Mouse (Mus musculus) hindbrain, embryonic 10.5 days (tissue): ENCODE measurements around the gene Tbc1d9b. TPM values are rescaled to one million over a fixed set of nuclear protein-coding genes. Genes with fewer than 3 reads are reported as not detected.
A peak's percentile ranks its signal among the peaks of the same experiment; 100 is the strongest.

Experiments
- DNase-seq: peaks from one replicate; pipeline ENCODE4 v3.0.0-alpha.2; 2017; ENCODE audit warnings: low spot score
- H3K27ac ChIP-seq: fragments of 300-500 bp; sonication (generic); 2 replicates; pipeline ENCODE4 v1.5.1; 2016; ENCODE audit warnings: mild to moderate bottlenecking, moderate library complexity
- H3K27me3 ChIP-seq: fragments of 300-500 bp; sonication (generic); 2 replicates; pipeline ENCODE4 v1.6.1; 2016; ENCODE audit warnings: mild to moderate bottlenecking; ENCODE audit not compliant: poor library complexity, insufficient read depth, severe bottlenecking
- H3K36me3 ChIP-seq: fragments of 300-500 bp; sonication (generic); 2 replicates; pipeline ENCODE4 v1.6.1; 2016; ENCODE audit warnings: mild to moderate bottlenecking, moderate library complexity
- H3K4me1 ChIP-seq: fragments of 300-500 bp; sonication (generic); replicated peaks from 2 replicates; pipeline ENCODE4 v1.6.1; 2016; ENCODE audit warnings: mild to moderate bottlenecking
- H3K4me3 ChIP-seq: fragments of 300-500 bp; sonication (generic); 2 replicates; pipeline ENCODE4 v1.5.1; 2016; ENCODE audit warnings: mild to moderate bottlenecking, moderate library complexity
- H3K9me3 ChIP-seq: fragments of 300-500 bp; sonication (generic); 2 replicates; pipeline ENCODE4 v1.6.1; 2016; ENCODE audit warnings: mild to moderate bottlenecking, moderate library complexity
- WGBS: fragments of 180-500 bp; shearing (Covaris S2); methylation state at CpG from one replicate; pipeline ENCODE4 v1.1.7; 2016; 5-methylcytosine and 5-hydroxymethylcytosine counted together
- polyA plus RNA-seq: library from polyadenylated mRNA; unstranded; fragments of >200 nt; fragmentation: Nextera tagmentation; extraction: Ambion mirVana; gene quantifications from 2 replicates; pipeline ENCODE4 v1.2.1, GENCODE M21; 2016

Tbc1d9b gene
- polyA plus RNA-seq, 1 experiment from 2014 or later = 39.3 TPM

- 94% methylated on average over 5 of the region's 5 CpGs for WGBS
- Histone ChIP-seq H3K27me3 (no peaks in the 10 kb centered on the region), H3K4me3 (no peak overlapping the region), H3K27ac (no peak overlapping the region), H3K36me3 (peaks cover 37% of the 10 kb centered on the region), H3K9me3 (no peaks in the 10 kb centered on the region), H3K4me1 (0 out of 2 replicates have a peak, but pooled peaks cover 6% of the 10 kb centered on the region)
- no peak for DNase-seq
Observed at GRCm38 (mm10) chr11:50105237-50105636, 26.0 kb upstream of the Tbc1d9b start.

GRCm38 (mm10) chr11:50106024-50106423 is 25.2 kb upstream of the Tbc1d9b start:
- Histone ChIP-seq H3K27ac (no peak overlapping the region), H3K36me3 (peaks cover 32% of the 10 kb centered on the region), H3K9me3 (no peaks in the 10 kb centered on the region), H3K27me3 (no peaks in the 10 kb centered on the region), H3K4me1 (0 out of 2 replicates have a peak, but pooled peaks cover 6% of the 10 kb centered on the region), H3K4me3 (no peak overlapping the region)
- DNase-seq = no peak
- WGBS = 89% methylated on average over 7 of the region's 7 CpGs

GRCm38 (mm10) chr11:50108823-50109244 is 22.4 kb upstream of the Tbc1d9b start:
- Histone ChIP-seq H3K4me1 (0 out of 2 replicates have a peak, but pooled peaks cover 2% of the 10 kb centered on the region), H3K27me3 (no peaks in the 10 kb centered on the region), H3K4me3 (no peak overlapping the region), H3K9me3 (no peaks in the 10 kb centered on the region), H3K27ac (no peak overlapping the region), H3K36me3 (peaks cover 25% of the 10 kb centered on the region)
- DNase-seq = no peak
- 81% methylated on average over 8 of the region's 8 CpGs for WGBS

GRCm38 (mm10) chr11:50114329-50114728 is 16.9 kb upstream of the Tbc1d9b start:
- WGBS = 18% methylated on average over 5 of the region's 5 CpGs
- Histone ChIP-seq H3K9me3 (no peaks in the 10 kb centered on the region), H3K36me3 (peaks cover 27% of the 10 kb centered on the region), H3K27me3 (no peaks in the 10 kb centered on the region), H3K4me1 (no peaks in the 10 kb centered on the region), H3K27ac (no peak overlapping the region), H3K4me3 (no peak overlapping the region)
- peak; percentile 79 for DNase-seq

GRCm38 (mm10) chr11:50122631-50123081 is 8.5 kb upstream of the Tbc1d9b start:
- no peak overlapping the region for H3K4me3 ChIP-seq
- no peak overlapping the region for H3K27ac ChIP-seq
- H3K27me3 ChIP-seq = no peaks in the 10 kb centered on the region
- H3K4me1 ChIP-seq = peaks cover 2% of the 10 kb centered on the region; the same call in 1 of the 2 replicates
- 90% methylated on average over 8 of the region's 8 CpGs for WGBS
- DNase-seq = no peak
- no peaks in the 10 kb centered on the region for H3K9me3 ChIP-seq
- peaks cover 31% of the 10 kb centered on the region for H3K36me3 ChIP-seq

- Histone ChIP-seq H3K9me3 (no peaks in the 10 kb centered on the region), H3K27ac (0 out of 2 replicates have a peak overlapping the region, but pooled peaks have one; percentile 40), H3K36me3 (no peaks in the 10 kb centered on the region), H3K27me3 (no peaks in the 10 kb centered on the region), H3K4me3 (peak overlapping the region; percentile 36), H3K4me1 (peaks cover 31% of the 10 kb centered on the region)
- 7% methylated on average over 10 of the region's 10 CpGs for WGBS
- no peak for DNase-seq
Observed at GRCm38 (mm10) chr11:50127781-50128180, 3.4 kb upstream of the Tbc1d9b start.

- peak; percentile 26 for DNase-seq
- H3K27ac ChIP-seq = peak overlapping the region; percentile 98
Observed at GRCm38 (mm10) chr11:50131801-50132201, 605 bp downstream of the Tbc1d9b start.

GRCm38 (mm10) chr11:50132265-50132664 is 1.1 kb downstream of the Tbc1d9b start:
- Histone ChIP-seq H3K27me3 (no peaks in the 10 kb centered on the region), H3K4me1 (peaks cover 31% of the 10 kb centered on the region), H3K27ac (peak overlapping the region; percentile 98), H3K36me3 (peaks cover 17% of the 10 kb centered on the region), H3K9me3 (no peaks in the 10 kb centered on the region), H3K4me3 (peak overlapping the region; percentile 91)
- 86% methylated on average over 6 of the region's 6 CpGs for WGBS
- no peak for DNase-seq

More at GRCm38 (mm10) chr11:50131801-50132201, 605 bp downstream of the Tbc1d9b start:
- Histone ChIP-seq H3K4me1 (peaks cover 31% of the 10 kb centered on the region), H3K4me3 (peak overlapping the region; percentile 91), H3K9me3 (no peaks in the 10 kb centered on the region), H3K36me3 (peaks cover 13% of the 10 kb centered on the region), H3K27me3 (no peaks in the 10 kb centered on the region)
- 25% methylated on average over 10 of the region's 10 CpGs for WGBS

- DNase-seq = no peak
- Histone ChIP-seq H3K9me3 (no peaks in the 10 kb centered on the region), H3K27ac (no peak overlapping the region), H3K27me3 (no peaks in the 10 kb centered on the region), H3K4me1 (peaks cover 27% of the 10 kb centered on the region), H3K36me3 (peaks cover 38% of the 10 kb centered on the region), H3K4me3 (no peak overlapping the region)
- WGBS = 88% methylated on average over 10 of the region's 10 CpGs
Observed at GRCm38 (mm10) chr11:50134136-50134859, 3.1 kb downstream of the Tbc1d9b start.

GRCm38 (mm10) chr11:50138206-50138822 is 7.1 kb downstream of the Tbc1d9b start:
- no peaks in the 10 kb centered on the region for H3K4me1 ChIP-seq
- H3K4me3 ChIP-seq = no peak overlapping the region
- H3K27me3 ChIP-seq = no peaks in the 10 kb centered on the region
- WGBS = 74% methylated on average over 10 of the region's 10 CpGs
- peaks cover 78% of the 10 kb centered on the region for H3K36me3 ChIP-seq
- no peak for DNase-seq
- H3K27ac ChIP-seq = no peak overlapping the region
- no peaks in the 10 kb centered on the region for H3K9me3 ChIP-seq

GRCm38 (mm10) chr11:50139571-50139970 is 8.4 kb downstream of the Tbc1d9b start:
- WGBS = 84% methylated on average over 7 of the region's 7 CpGs
- no peaks in the 10 kb centered on the region for H3K27me3 ChIP-seq
- H3K4me1 ChIP-seq = no peaks in the 10 kb centered on the region
- no peak overlapping the region for H3K4me3 ChIP-seq
- DNase-seq = no peak
- H3K27ac ChIP-seq = no peak overlapping the region
- no peaks in the 10 kb centered on the region for H3K9me3 ChIP-seq
- H3K36me3 ChIP-seq = peaks cover 88% of the 10 kb centered on the region

- no peaks in the 10 kb centered on the region for H3K27me3 ChIP-seq
- no peaks in the 10 kb centered on the region for H3K9me3 ChIP-seq
- DNase-seq = no peak
- H3K4me1 ChIP-seq = no peaks in the 10 kb centered on the region
- whole genome bisulfite sequencing = 88% methylated on average over 3 of the region's 3 CpGs
- peaks cover 97% of the 10 kb centered on the region for H3K36me3 ChIP-seq
- H3K4me3 ChIP-seq = no peak overlapping the region
- H3K27ac ChIP-seq = no peak overlapping the region
Observed at GRCm38 (mm10) chr11:50145529-50145928, 14.3 kb downstream of the Tbc1d9b start.

GRCm38 (mm10) chr11:50146121-50146520 is 14.9 kb downstream of the Tbc1d9b start:
- Histone ChIP-seq H3K27me3 (no peaks in the 10 kb centered on the region), H3K9me3 (no peaks in the 10 kb centered on the region), H3K4me3 (no peak overlapping the region), H3K36me3 (peaks cover 97% of the 10 kb centered on the region), H3K4me1 (no peaks in the 10 kb centered on the region), H3K27ac (no peak overlapping the region)
- WGBS = 97% methylated on average over 13 of the region's 13 CpGs
- no peak for DNase-seq
